Mouse (Mus musculus) hindbrain, postnatal 0 days (tissue): ENCODE measurements around the gene Trmt11. TPM values are rescaled to one million over a fixed set of nuclear protein-coding genes. Genes with fewer than 3 reads are reported as not detected.

Experiments
- ATAC-seq: fragments of 200-750 bp; cut with Nextera tagmentation; 2 replicates; pipeline ENCODE4 v1.8.0; 2017; ENCODE audit warnings: mild to moderate bottlenecking, moderate TSS enrichment, moderate library complexity
- DNase-seq: peaks from one replicate; pipeline ENCODE4 v3.0.0-alpha.2; 2015; ENCODE audit warnings: low spot score
- H3K27ac ChIP-seq: fragments of 300-500 bp; sonication (generic); 2 replicates; pipeline ENCODE4 v1.5.1; 2014; ENCODE audit warnings: mild to moderate bottlenecking
- H3K27me3 ChIP-seq: fragments of 300-500 bp; sonication (generic); 2 replicates; pipeline ENCODE4 v1.6.1; 2014; ENCODE audit warnings: low read length, mixed read lengths; ENCODE audit not compliant: insufficient read depth
- H3K36me3 ChIP-seq: fragments of 300-500 bp; sonication (generic); 2 replicates; pipeline ENCODE4 v1.6.1; 2014; ENCODE audit warnings: low read length, mixed read lengths; ENCODE audit not compliant: insufficient read depth
- H3K4me1 ChIP-seq: fragments of 300-500 bp; sonication (generic); 2 replicates; pipeline ENCODE4 v1.6.1; 2014; ENCODE audit warnings: antibody characterized with exemption, low read length, mixed read lengths; ENCODE audit not compliant: insufficient read depth
- H3K4me2 ChIP-seq: fragments of 300-500 bp; sonication (generic); 2 replicates; pipeline ENCODE4 v1.6.1; 2014; ENCODE audit warnings: low read depth, mild to moderate bottlenecking, low read length, moderate library complexity, mixed read lengths
- H3K4me3 ChIP-seq: fragments of 300-500 bp; sonication (generic); 2 replicates; pipeline ENCODE4 v1.5.1; 2014; ENCODE audit warnings: low read length
- H3K9ac ChIP-seq: fragments of 300-500 bp; sonication (generic); replicated peaks from 2 replicates; pipeline ENCODE4 v1.6.1; 2014; ENCODE audit warnings: mild to moderate bottlenecking, low read length, moderate library complexity, mixed read lengths
- H3K9me3 ChIP-seq: fragments of 300-500 bp; sonication (generic); 2 replicates; pipeline ENCODE4 v1.6.1; 2016; ENCODE audit warnings: low read length, mixed read lengths
- CTCF ChIP-seq: IDR thresholded peaks from 2 replicates; pipeline ENCODE4 v1.5.1; 2016; ENCODE audit warnings: antibody characterized with exemption, control low read depth, low read depth
- WGBS: fragments of 180-500 bp; shearing (Covaris S2); extraction: QIAGEN DNeasy Blood & Tissue Kit; methylation state at CpG from one replicate; pipeline ENCODE4 v1.1.7; 2014; 5-methylcytosine and 5-hydroxymethylcytosine counted together
- polyA plus RNA-seq: library from polyadenylated mRNA; unstranded; fragments of >200 nt; fragmentation: Nextera tagmentation; extraction: Ambion mirVana; gene quantifications from 2 replicates; pipeline ENCODE4 v1.2.1, GENCODE M21; 2015
- total RNA-seq: library from RNA; depleted of rRNA; stranded (reverse); fragments of >200 nt; gene quantifications from 2 replicates; pipeline ENCODE4 v1.2.3, GENCODE M21; 2014

Trmt11 gene
- total and polyA plus RNA-seq, 2 experiments from 2014 or later: 4.5 to 16.7 TPM

DNA sequence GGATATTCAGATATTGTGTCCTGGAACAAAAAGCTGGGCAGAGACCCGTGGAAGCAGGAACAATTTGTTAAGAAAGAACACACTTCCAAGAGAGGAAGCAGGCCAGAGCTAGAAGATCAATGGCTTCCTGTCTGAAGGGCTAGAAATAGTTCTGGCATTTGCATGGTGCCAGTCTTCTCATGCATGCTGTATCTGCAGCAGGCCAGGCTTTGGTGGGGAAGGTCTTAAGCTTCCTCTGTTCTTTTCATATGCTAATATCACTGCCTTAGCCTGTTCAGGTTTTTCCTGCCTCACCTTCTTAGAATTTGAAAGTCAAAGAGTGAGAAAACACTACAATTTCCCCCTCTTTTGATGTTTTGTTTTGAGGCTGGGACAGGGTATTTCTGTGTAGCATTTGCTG lies 27.0 kb upstream of the Trmt11 start:
- ATAC-seq (no peak), DNase-seq (no peak)
- Histone ChIP-seq H3K9ac (no peak overlapping the region), H3K36me3 (no peaks in the 10 kb centered on the region), H3K4me1 (no peaks in the 10 kb centered on the region), H3K27me3 (no peaks in the 10 kb centered on the region), H3K9me3 (no peaks in the 10 kb centered on the region), H3K4me2 (no peak overlapping the region), H3K4me3 (no peak overlapping the region), H3K27ac (no peak overlapping the region)
- 24% methylated on average over 1 of the region's 1 CpGs for WGBS
- TF ChIP-seq CTCF: no peak

DNA sequence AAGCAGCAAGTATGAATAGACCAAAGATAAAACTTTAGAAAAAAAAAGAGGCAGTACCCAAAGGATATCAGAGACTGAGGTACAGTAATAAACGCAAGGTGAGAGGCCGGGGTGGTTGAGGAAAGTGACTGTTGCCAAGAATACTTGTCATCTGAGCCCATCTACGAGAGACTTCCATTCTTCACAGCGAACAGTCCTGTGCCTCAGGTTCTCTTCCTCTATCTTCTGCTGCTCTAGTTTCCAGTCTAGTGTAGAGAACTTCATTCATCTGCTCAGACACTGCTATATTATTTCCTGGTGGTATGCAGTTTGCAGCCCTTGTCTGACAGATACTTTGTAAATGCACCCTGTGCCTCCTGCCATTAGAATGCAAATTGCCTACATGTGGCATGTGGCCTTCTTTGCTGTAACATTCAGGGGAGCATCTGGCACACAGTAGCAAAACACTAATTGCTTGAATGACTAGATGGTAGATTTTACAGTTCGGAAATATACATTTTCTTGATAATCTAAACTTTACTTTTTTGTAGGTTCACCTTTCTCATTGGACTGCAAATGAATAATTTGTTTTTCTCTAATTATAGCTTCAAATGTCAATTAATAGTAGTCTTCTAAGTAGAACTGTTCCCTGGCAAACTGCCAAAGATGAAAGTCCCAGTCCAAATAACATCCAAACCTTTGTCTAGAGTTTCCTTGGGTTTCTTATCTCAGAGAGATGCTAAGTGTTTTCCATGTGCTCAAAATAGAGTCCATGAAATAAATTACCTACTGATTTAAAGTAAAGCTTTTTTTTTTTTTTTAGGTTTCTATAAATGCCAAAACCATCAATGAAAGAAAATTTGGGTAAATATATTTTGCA lies 23.8 kb upstream of the Trmt11 start:
- Histone ChIP-seq H3K36me3 (no peaks in the 10 kb centered on the region), H3K27me3 (no peaks in the 10 kb centered on the region), H3K9ac (no peak overlapping the region), H3K9me3 (no peaks in the 10 kb centered on the region), H3K27ac (no peak overlapping the region), H3K4me1 (no peaks in the 10 kb centered on the region), H3K4me2 (no peak overlapping the region), H3K4me3 (no peak overlapping the region)
- ATAC-seq (no peak), DNase-seq (peak; percentile 23)
- no peak for TF ChIP-seq CTCF
- 41% methylated on average over 5 of the region's 5 CpGs for WGBS

DNA sequence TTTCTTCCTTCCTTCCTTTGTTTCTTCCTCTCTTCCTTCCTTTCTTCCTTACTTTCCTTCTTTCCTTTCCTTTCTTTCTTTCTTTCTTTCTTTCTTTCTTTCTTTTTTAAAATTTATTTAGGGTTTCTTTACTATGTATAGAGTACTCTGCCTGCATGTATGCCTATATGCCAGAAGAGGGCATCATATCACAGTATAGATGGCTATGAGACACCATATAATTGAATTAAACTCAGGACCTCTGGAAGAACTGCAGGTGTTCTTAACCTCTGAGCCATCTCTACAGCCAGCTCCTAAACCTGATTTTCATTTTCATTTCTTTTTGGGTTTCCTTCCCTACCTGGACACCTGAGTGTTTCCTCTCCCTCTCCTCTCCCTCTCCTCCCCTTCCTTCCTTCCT lies 22.4 kb upstream of the Trmt11 start:
- DNase-seq (peak; percentile 34), ATAC-seq (no peak)
- Histone ChIP-seq H3K27me3 (no peaks in the 10 kb centered on the region), H3K4me1 (no peaks in the 10 kb centered on the region), H3K27ac (no peak overlapping the region), H3K4me3 (no peak overlapping the region), H3K9me3 (no peaks in the 10 kb centered on the region), H3K36me3 (no peaks in the 10 kb centered on the region), H3K9ac (no peak overlapping the region), H3K4me2 (no peak overlapping the region)
- peak; percentile 48 for TF ChIP-seq CTCF

DNA sequence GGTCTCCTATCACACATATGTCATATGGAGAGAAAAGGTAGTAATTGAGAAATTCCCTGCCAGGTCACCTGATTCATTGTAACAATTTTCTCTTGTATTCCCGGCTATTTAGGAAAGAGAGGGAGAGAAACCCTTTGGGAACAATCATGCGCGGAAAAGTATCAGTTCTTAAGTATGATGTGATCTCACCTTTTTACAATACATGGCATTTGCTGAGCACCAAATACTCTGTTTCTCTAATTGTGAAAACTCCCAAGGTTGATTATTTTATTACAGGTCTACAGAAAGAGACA lies 18.3 kb upstream of the Trmt11 start:
- H3K9me3 ChIP-seq: no peaks in the 10 kb centered on the region
- WGBS: 38% methylated on average over 3 of the region's 3 CpGs
- peak overlapping the region; percentile 93 for H3K27ac ChIP-seq
- H3K36me3 ChIP-seq: no peaks in the 10 kb centered on the region
- ATAC-seq (no peak), DNase-seq (no peak)
- peak overlapping the region; percentile 72 for H3K9ac ChIP-seq
- peaks cover 3% of the 10 kb centered on the region; the same call in 1 of the 2 replicates for H3K4me1 ChIP-seq
- H3K27me3 ChIP-seq: no peaks in the 10 kb centered on the region
- TF ChIP-seq CTCF: no peak
- peak overlapping the region; percentile 69 for H3K4me3 ChIP-seq
- H3K4me2 ChIP-seq: peak overlapping the region; percentile 63

DNA sequence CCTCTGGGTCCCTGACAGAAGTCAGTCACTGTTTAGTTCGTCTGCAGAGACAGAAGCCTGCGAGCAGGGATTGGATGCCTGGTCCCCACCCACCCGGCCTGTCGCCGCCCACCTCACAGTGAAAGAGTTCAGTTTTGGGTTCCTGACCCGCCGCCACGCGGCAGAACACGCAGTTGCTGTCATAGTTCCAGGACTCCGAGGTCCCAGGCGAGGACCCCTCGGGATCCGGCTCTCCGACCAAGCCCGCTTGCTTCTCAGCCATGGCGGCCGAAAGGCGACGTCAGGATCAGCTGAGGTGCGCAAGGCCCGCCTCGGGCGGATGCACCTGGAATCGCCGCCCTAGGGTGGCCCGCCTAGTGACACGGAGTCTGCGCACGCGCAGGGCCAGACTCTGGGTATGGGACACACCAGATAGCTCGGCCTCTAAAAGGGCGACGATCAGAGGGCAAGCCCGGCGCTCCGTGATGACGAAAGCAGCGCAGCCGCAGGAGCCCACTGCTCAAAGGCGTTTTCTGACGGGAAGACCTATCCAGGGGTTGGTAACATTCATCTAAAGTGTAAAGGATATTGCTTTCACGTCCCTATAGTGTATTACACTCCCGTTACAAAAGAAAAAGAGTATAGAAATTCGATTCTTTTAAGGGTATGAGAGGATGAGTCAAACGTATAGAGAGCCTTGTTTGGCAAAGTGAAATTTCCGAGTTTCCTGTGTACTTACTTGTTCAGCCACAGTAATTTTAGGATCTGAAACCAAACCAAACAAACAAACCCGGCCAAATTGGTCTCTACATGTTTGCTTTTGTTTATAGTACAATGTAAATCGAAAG lies 17.8 kb upstream of the Trmt11 start:
- Histone ChIP-seq H3K9ac (peak overlapping the region; percentile 72), H3K36me3 (no peaks in the 10 kb centered on the region), H3K4me1 (peaks cover 3% of the 10 kb centered on the region; the same call in 1 of the 2 replicates), H3K27me3 (no peaks in the 10 kb centered on the region), H3K9me3 (no peaks in the 10 kb centered on the region), H3K27ac (peak overlapping the region; percentile 93), H3K4me3 (peak overlapping the region; percentile 69), H3K4me2 (peak overlapping the region; percentile 63)
- ATAC-seq: peak; percentile 100
- peak; percentile 60 for TF ChIP-seq CTCF
- peak; percentile 100 for DNase-seq
- WGBS: 2% methylated on average over 49 of the region's 49 CpGs

DNA sequence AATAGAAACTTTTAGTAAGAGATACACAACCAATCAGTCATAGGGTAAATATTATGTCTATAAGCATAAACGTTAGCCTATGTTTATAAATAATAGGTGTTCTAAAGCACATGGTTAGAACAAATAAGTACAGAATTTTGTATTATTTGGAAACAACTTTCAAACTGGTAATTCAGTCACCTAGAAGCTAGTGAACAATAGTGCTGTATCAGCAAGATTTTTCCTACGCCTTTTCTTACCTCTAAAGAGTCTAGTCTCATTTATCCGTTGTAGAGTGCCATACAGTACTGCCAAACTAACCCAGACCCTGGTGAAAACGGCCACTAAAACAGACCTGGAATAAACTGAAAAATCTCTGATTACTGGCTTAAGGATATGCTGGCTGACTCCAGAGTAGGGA lies 12.5 kb upstream of the Trmt11 start:
- Histone ChIP-seq H3K36me3 (no peaks in the 10 kb centered on the region), H3K9me3 (no peaks in the 10 kb centered on the region), H3K27ac (no peak overlapping the region), H3K4me2 (no peak overlapping the region), H3K27me3 (no peaks in the 10 kb centered on the region), H3K9ac (no peak overlapping the region), H3K4me3 (no peak overlapping the region), H3K4me1 (peaks cover 3% of the 10 kb centered on the region; the same call in 1 of the 2 replicates)
- WGBS: 85% methylated on average over 4 of the region's 4 CpGs
- no peak for ATAC-seq
- no peak for DNase-seq
- no peak for TF ChIP-seq CTCF
